Mouse (Mus musculus): ENCODE data around the gene Tmed1.

GRCm38 (mm10) chr9:21497664-21498063 is 12.4 kb downstream of the Tmed1 start:
- TF ChIP-seq POLR2A (IDR thresholded peaks at IDR 0.05; ENCODE audit: extremely low read depth, insufficient read depth, low read length), result no peak
- TF ChIP-seq CTCF (IDR thresholded peaks at IDR 0.05; ENCODE audit: low read depth, low read length), result no peak

Measured in liver, adult 2 months (tissue).